Mouse (Mus musculus) intestine, embryonic 16.5 days (tissue): ENCODE results near the gene Ahr. TPM values are rescaled to one million over a fixed set of nuclear protein-coding genes. Genes with fewer than 3 reads are reported as not detected.

Source experiments
- ATAC-seq: fragments of 200-750 bp; cut with Nextera tagmentation; 2 replicates; pipeline ENCODE4 v1.8.0; 2017; ENCODE audit warnings: moderate TSS enrichment, moderate library complexity
- H3K27ac ChIP-seq: fragments of 300-500 bp; sonication (generic); 2 replicates; pipeline ENCODE4 v1.5.1; 2014; ENCODE audit warnings: mild to moderate bottlenecking, low read length
- H3K27me3 ChIP-seq: fragments of 300-500 bp; sonication (generic); replicated peaks from 2 replicates; pipeline ENCODE4 v1.6.1; 2014; ENCODE audit warnings: low read length, control low read depth, mixed read lengths; ENCODE audit not compliant: control insufficient read depth, insufficient read depth
- H3K36me3 ChIP-seq: fragments of 300-500 bp; sonication (generic); 2 replicates; pipeline ENCODE4 v1.6.1; 2014; ENCODE audit warnings: low read length, control low read depth; ENCODE audit not compliant: control insufficient read depth, insufficient read depth
- H3K4me1 ChIP-seq: fragments of 300-500 bp; sonication (generic); 2 replicates; pipeline ENCODE4 v1.6.1; 2014; ENCODE audit warnings: low read length, control low read depth, mixed read lengths; ENCODE audit not compliant: control insufficient read depth, insufficient read depth
- H3K4me2 ChIP-seq: fragments of 300-500 bp; sonication (generic); 2 replicates; pipeline ENCODE4 v1.6.1; 2014; ENCODE audit warnings: low read depth, low read length, control low read depth
- H3K4me3 ChIP-seq: fragments of 300-500 bp; sonication (generic); 2 replicates; pipeline ENCODE4 v1.5.1; 2014; ENCODE audit warnings: mild to moderate bottlenecking, low read length
- H3K9ac ChIP-seq: fragments of 300-500 bp; sonication (generic); 2 replicates; pipeline ENCODE4 v1.6.1; 2014; ENCODE audit warnings: low read depth, low read length
- H3K9me3 ChIP-seq: fragments of 300-500 bp; sonication (generic); 2 replicates; pipeline ENCODE4 v1.6.1; 2016; ENCODE audit warnings: low read length, control low read depth; ENCODE audit not compliant: control insufficient read depth
- WGBS: fragments of 180-500 bp; shearing (Covaris S2); extraction: QIAGEN DNeasy Blood & Tissue Kit; methylation state at CpG from one replicate; pipeline ENCODE4 v1.1.7; 2014; 5-methylcytosine and 5-hydroxymethylcytosine counted together
- polyA plus RNA-seq: library from polyadenylated mRNA; unstranded; fragments of >200 nt; fragmentation: Nextera tagmentation; extraction: Ambion mirVana; gene quantifications from 2 replicates; pipeline ENCODE4 v1.2.1, GENCODE M21; 2015

Gene Ahr
- polyA plus RNA-seq, 1 experiment from 2014 or later: 5.7 TPM

GRCm38 (mm10) chr12:35542836-35543235, 8.0 kb upstream of the Ahr start:
- no peak overlapping the region for H3K9ac ChIP-seq
- no peaks in the 10 kb centered on the region for H3K4me1 ChIP-seq
- H3K36me3 ChIP-seq: no peaks in the 10 kb centered on the region
- H3K4me2 ChIP-seq: no peak overlapping the region
- no peak overlapping the region for H3K27ac ChIP-seq
- H3K27me3 ChIP-seq: no peaks in the 10 kb centered on the region
- no peak overlapping the region for H3K4me3 ChIP-seq
- WGBS: 68% methylated on average over 3 of the region's 3 CpGs
- H3K9me3 ChIP-seq: no peaks in the 10 kb centered on the region
- no peak for ATAC-seq

GRCm38 (mm10) chr12:35538843-35539242, 4.0 kb upstream of the Ahr start:
- Histone ChIP-seq H3K4me1 (no peaks in the 10 kb centered on the region), H3K9me3 (no peaks in the 10 kb centered on the region), H3K36me3 (no peaks in the 10 kb centered on the region), H3K27me3 (no peaks in the 10 kb centered on the region), H3K9ac (no peak overlapping the region), H3K4me2 (no peak overlapping the region), H3K4me3 (no peak overlapping the region), H3K27ac (no peak overlapping the region)
- WGBS: 38% methylated on average over 3 of the region's 3 CpGs
- no peak for ATAC-seq

DNA sequence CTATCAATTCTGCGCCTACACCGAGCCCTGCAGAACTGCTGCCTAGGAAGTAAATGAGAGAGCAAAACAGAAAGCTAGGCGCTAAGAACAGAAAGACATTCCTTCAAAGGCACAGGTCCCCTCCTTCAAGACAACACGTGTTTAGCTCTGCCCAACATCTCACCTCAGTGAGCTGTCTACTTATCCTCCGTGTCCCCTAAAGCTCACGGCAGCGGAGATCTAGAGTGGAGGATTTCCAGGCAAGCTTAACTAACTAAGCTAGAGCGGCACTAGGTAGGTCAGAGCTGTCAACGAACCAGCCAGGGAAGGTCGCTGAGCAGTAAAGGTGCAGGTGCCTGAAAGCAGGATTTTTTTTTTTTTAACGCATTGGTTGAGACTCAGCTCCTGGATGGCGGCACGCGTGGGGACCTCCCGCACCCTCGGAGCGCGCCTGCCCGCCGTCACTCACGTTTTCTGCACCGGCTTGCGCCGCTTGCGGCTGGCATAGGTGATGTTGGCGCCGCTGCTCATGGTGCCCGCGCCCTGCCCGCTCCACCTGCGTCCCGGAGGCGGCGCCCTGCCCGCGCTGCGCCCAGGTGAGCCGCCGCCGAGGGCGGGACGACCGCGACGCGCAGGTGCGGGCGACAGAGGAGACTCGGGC, 604 bp downstream of the Ahr start:
- peak overlapping the region; percentile 87 for H3K4me3 ChIP-seq
- WGBS: under 1% methylated on average over 46 of the region's 49 CpGs
- peaks cover 2% of the 10 kb centered on the region; the same call in 1 of the 2 replicates for H3K4me1 ChIP-seq
- peak overlapping the region; percentile 91 for H3K4me2 ChIP-seq
- no peaks in the 10 kb centered on the region for H3K9me3 ChIP-seq
- H3K9ac ChIP-seq: peak overlapping the region; percentile 85
- no peaks in the 10 kb centered on the region for H3K27me3 ChIP-seq
- peak overlapping the region; percentile 80 for H3K27ac ChIP-seq
- no peaks in the 10 kb centered on the region for H3K36me3 ChIP-seq
- peak; percentile 85 for ATAC-seq

- ATAC-seq: no peak
- Histone ChIP-seq H3K4me1 (peaks cover 2% of the 10 kb centered on the region; the same call in 1 of the 2 replicates), H3K27me3 (no peaks in the 10 kb centered on the region), H3K9ac (peak overlapping the region; percentile 85), H3K27ac (peak overlapping the region; percentile 80), H3K9me3 (no peaks in the 10 kb centered on the region), H3K4me3 (peak overlapping the region; percentile 87), H3K4me2 (peak overlapping the region; percentile 91), H3K36me3 (no peaks in the 10 kb centered on the region)
Measured at GRCm38 (mm10) chr12:35533748-35534113, 1.1 kb downstream of the Ahr start.

DNA sequence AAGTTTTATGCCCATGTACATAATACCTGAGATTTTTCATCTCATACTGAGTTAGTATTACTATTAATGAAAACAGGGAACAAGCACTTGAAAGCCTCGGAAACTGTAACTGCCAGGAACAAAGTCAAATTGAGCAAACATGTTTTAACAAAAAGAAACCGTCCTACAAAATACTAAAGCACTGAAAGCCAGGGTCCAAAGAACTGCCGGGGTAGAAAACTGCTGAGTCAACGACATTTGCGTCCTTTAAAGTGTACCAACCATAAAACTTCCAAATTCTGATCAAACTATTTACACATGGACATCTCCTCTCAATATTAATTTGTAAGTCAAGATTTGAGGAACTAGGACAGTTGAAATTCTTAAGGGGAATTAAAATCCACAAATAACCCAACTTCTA, 1.7 kb downstream of the Ahr start:
- Histone ChIP-seq H3K4me2 (peak overlapping the region; percentile 40; the same call in 1 of the 2 replicates), H3K9ac (no peak overlapping the region; the same call in 1 of the 2 replicates), H3K36me3 (no peaks in the 10 kb centered on the region), H3K9me3 (no peaks in the 10 kb centered on the region), H3K4me3 (peak overlapping the region; percentile 35), H3K27ac (no peak overlapping the region), H3K4me1 (peaks cover 3% of the 10 kb centered on the region; the same call in 1 of the 2 replicates), H3K27me3 (no peaks in the 10 kb centered on the region)
- ATAC-seq: no peak
- 52% methylated on average over 5 of the region's 5 CpGs for whole genome bisulfite sequencing

- peak overlapping the region; percentile 19 for H3K4me3 ChIP-seq
- H3K9me3 ChIP-seq: no peaks in the 10 kb centered on the region
- 12% methylated on average over 5 of the region's 5 CpGs for WGBS
- H3K4me1 ChIP-seq: peaks cover 9% of the 10 kb centered on the region
- H3K27ac ChIP-seq: no peak overlapping the region
- H3K27me3 ChIP-seq: no peaks in the 10 kb centered on the region
- H3K9ac ChIP-seq: no peak overlapping the region
- ATAC-seq: no peak
- peak overlapping the region; percentile 35; the same call in 1 of the 2 replicates for H3K4me2 ChIP-seq
- H3K36me3 ChIP-seq: no peaks in the 10 kb centered on the region
Measured at GRCm38 (mm10) chr12:35532151-35532550, 2.7 kb downstream of the Ahr start.

- Histone ChIP-seq H3K27ac (no peak overlapping the region; the same call in 1 of the 2 replicates), H3K27me3 (no peaks in the 10 kb centered on the region), H3K4me2 (no peak overlapping the region)
Measured at GRCm38 (mm10) chr12:35530587-35530986, 4.3 kb downstream of the Ahr start.

DNA sequence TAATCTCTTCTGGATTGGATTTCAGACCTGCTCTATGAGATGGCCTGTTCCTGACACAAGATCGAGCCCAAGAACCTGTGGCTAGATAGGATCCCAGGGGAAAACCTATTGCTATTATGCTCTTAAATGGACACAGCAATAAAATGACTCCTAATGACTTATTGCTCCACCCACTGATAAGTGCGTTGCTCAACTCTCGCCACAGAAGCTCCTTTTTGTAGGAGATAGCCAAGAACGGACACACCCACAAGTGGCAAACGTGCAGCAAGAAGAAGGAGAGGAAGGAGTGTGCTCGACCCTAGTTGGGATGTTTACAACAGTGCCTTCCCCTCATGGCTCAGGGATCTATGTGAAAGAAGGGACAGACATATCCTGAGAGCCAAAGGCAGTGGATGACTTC, 7.4 kb downstream of the Ahr start:
- Histone ChIP-seq H3K4me3 (no peak overlapping the region), H3K36me3 (no peaks in the 10 kb centered on the region), H3K9me3 (no peaks in the 10 kb centered on the region), H3K27me3 (no peaks in the 10 kb centered on the region), H3K9ac (no peak overlapping the region), H3K27ac (peak overlapping the region; percentile 52), H3K4me1 (peaks cover 12% of the 10 kb centered on the region), H3K4me2 (no peak overlapping the region)
- peak; percentile 93 for ATAC-seq
- 54% methylated on average over 6 of the region's 6 CpGs for WGBS

More at GRCm38 (mm10) chr12:35530587-35530986, 4.3 kb downstream of the Ahr start:
- H3K4me3 ChIP-seq: no peak overlapping the region
- H3K36me3 ChIP-seq: no peaks in the 10 kb centered on the region
- no peaks in the 10 kb centered on the region for H3K9me3 ChIP-seq
- no peak for ATAC-seq
- no peak overlapping the region for H3K9ac ChIP-seq
- H3K4me1 ChIP-seq: peaks cover 12% of the 10 kb centered on the region

- no peaks in the 10 kb centered on the region for H3K9me3 ChIP-seq
- H3K27ac ChIP-seq: no peak overlapping the region
- H3K4me1 ChIP-seq: peaks cover 4% of the 10 kb centered on the region
- no peak overlapping the region for H3K4me2 ChIP-seq
- H3K9ac ChIP-seq: no peak overlapping the region
- WGBS: 84% methylated on average over 9 of the region's 9 CpGs
- H3K36me3 ChIP-seq: no peaks in the 10 kb centered on the region
- ATAC-seq: no peak
- H3K27me3 ChIP-seq: no peaks in the 10 kb centered on the region
- H3K4me3 ChIP-seq: no peak overlapping the region
Measured at GRCm38 (mm10) chr12:35522585-35523103, 12.2 kb downstream of the Ahr start.
